Mouse (Mus musculus) urinary bladder, postnatal 10 days (tissue): ENCODE data around the gene Agtr2.
"Not testable (repeated sequence)": the region's sequence is repeated elsewhere in the genome, so short reads cannot be mapped to it uniquely, and the experiment has no call there.

Experiments used
- DNase-seq: peaks from one replicate; pipeline ENCODE4 v3.0.0; 2022; ENCODE audit warnings: low spot score

The Agtr2 gene

GRCm38 (mm10) chrX:21484414-21484813 lies at the start of gene Agtr2:
Gene Agtr2 (plus strand): TSS chrX:21484544.
- no peak for DNase-seq

DNA sequence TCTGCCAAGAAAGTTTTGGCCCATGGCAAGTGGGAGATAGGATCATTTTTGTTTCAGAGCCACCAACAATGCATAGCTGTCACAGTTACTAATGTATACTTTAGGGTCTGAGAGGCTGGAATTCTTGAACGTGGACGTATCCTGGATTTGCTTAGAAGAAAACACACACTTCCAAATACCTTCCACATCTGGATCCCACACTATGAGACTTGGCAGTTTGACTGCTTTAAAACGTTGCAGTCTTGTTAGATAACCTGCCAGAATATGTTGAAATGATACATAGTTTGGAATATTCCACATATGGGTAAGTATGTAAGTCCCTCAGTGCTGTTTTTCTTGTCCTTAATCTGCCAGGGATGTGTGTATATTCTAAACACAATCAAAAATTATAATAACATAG lies 31.8 kb upstream of the Agtr2 start:
- no peak for DNase-seq

GRCm38 (mm10) chrX:21488111-21488510 lies 3.8 kb downstream of the Agtr2 start:
- no peak for DNase-seq

- DNase-seq = no peak
These were observed 15.9 kb downstream of the Agtr2 start for GRCm38 (mm10) chrX:21500242-21500641.

DNA sequence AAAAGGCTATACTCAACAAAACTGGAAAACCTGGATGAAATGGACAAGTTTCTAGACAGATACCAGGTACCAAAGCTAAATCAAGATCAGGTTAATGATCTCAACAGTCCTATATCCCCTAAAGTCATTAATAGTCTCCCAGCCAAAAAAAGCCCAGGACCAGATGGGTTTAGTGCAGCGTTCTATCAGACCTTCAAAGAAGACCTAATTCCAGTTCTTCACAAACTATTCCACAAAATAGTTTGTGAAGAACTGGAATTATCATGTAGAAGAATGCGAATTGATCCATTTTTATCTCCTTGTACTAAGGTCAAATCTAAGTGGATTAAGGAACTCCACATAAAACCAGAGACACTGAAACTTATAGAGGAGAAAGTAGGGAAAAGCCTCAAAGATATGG lies 23.0 kb downstream of the Agtr2 start:
- DNase-seq = not testable (repeated sequence)

DNA sequence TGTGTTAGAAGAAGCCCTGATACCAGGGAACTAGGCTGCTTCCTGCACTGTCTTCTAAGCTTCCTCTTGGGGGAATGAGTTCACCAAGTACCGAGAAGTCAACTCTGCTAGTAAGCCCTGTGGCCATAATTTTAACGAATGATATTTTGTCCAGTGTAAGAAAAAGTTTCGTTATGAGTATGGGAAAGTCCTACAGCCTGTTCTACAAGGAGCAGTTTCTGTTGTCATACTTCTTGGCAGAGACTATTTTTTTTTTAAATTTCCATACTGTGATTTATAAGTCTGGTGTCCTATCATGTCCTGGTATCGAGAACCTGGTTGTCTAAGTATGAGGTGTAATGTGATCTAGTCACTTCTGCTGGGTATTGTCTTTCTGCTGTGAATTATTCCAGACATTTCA lies 38.2 kb downstream of the Agtr2 start:
- no peak for DNase-seq
